Mouse (Mus musculus) forebrain, postnatal 0 days (tissue): ENCODE data around the gene Chic2. TPM values are rescaled to one million over a fixed set of nuclear protein-coding genes. Genes with fewer than 3 reads are reported as not detected.

Source experiments
- ATAC-seq: fragments of 200-750 bp; cut with Nextera tagmentation; 2 replicates; pipeline ENCODE4 v1.8.0; 2017; ENCODE audit warnings: mild to moderate bottlenecking, moderate library complexity
- DNase-seq: peaks from one replicate; pipeline ENCODE4 v3.0.0-alpha.2; 2015
- H3K27ac ChIP-seq: fragments of 300-500 bp; sonication (generic); 2 replicates; pipeline ENCODE4 v1.5.1; 2014; ENCODE audit warnings: low read depth, mild to moderate bottlenecking, antibody characterized with exemption, low read length, moderate library complexity, mixed read lengths
- H3K27me3 ChIP-seq: fragments of 300-500 bp; sonication (generic); 2 replicates; pipeline ENCODE4 v1.6.1; 2014; ENCODE audit warnings: mild to moderate bottlenecking, low read length, mixed read lengths; ENCODE audit not compliant: insufficient read depth
- H3K36me3 ChIP-seq: fragments of 300-500 bp; sonication (generic); 2 replicates; pipeline ENCODE4 v1.6.1; 2014; ENCODE audit warnings: mild to moderate bottlenecking, moderate library complexity; ENCODE audit not compliant: insufficient read depth
- H3K4me1 ChIP-seq: fragments of 300-500 bp; sonication (generic); 2 replicates; pipeline ENCODE4 v1.6.1; 2014; ENCODE audit warnings: antibody characterized with exemption; ENCODE audit not compliant: insufficient read depth
- H3K4me2 ChIP-seq: fragments of 300-500 bp; sonication (generic); 2 replicates; pipeline ENCODE4 v1.6.1; 2014; ENCODE audit warnings: low read depth, mild to moderate bottlenecking, moderate library complexity
- H3K4me3 ChIP-seq: fragments of 300-500 bp; sonication (generic); 2 replicates; pipeline ENCODE4 v1.5.1; 2014; ENCODE audit warnings: low read depth, low read length, mixed read lengths
- H3K9ac ChIP-seq: fragments of 300-500 bp; sonication (generic); 2 replicates; pipeline ENCODE4 v1.6.1; 2014; ENCODE audit warnings: mild to moderate bottlenecking
- H3K9me3 ChIP-seq: fragments of 300-500 bp; sonication (generic); 2 replicates; pipeline ENCODE4 v1.6.1; 2016; ENCODE audit warnings: low read length
- CTCF ChIP-seq: sonication (generic); IDR thresholded peaks from 2 replicates; pipeline ENCODE4 v1.5.1; 2016; ENCODE audit warnings: antibody characterized with exemption, control low read depth, low read depth
- WGBS: fragments of 180-500 bp; shearing (Covaris S2); extraction: QIAGEN DNeasy Blood & Tissue Kit; methylation state at CpG from one replicate; pipeline ENCODE4 v1.1.7; 2014; 5-methylcytosine and 5-hydroxymethylcytosine counted together
- polyA plus RNA-seq: library from polyadenylated mRNA; unstranded; fragments of >200 nt; fragmentation: Nextera tagmentation; extraction: Ambion mirVana; gene quantifications from 2 replicates; pipeline ENCODE4 v1.2.1, GENCODE M21; 2015
- total RNA-seq: library from RNA; depleted of rRNA; stranded (reverse); fragments of >200 nt; gene quantifications from 2 replicates; pipeline ENCODE4 v1.2.3, GENCODE M21; 2014

Chic2 gene
- total and polyA plus RNA-seq, 2 experiments from 2014 or later, result 37.7 to 39.1 TPM

GRCm38 (mm10) chr5:75074132-75074531 is 29.6 kb upstream of the Chic2 start:
- H3K27ac ChIP-seq, result no peak overlapping the region
- no peak overlapping the region for H3K4me3 ChIP-seq
- 0 out of 2 replicates have a peak, but pooled peaks cover 7% of the 10 kb centered on the region for H3K4me1 ChIP-seq
- DNase-seq (no peak), ATAC-seq (no peak)
- H3K4me2 ChIP-seq, result no peak overlapping the region
- H3K27me3 ChIP-seq, result peaks cover 70% of the 10 kb centered on the region
- H3K36me3 ChIP-seq, result no peaks in the 10 kb centered on the region
- TF ChIP-seq CTCF, result no peak
- H3K9me3 ChIP-seq, result no peaks in the 10 kb centered on the region
- H3K9ac ChIP-seq, result no peak overlapping the region
- 19% methylated on average over 4 of the region's 4 CpGs for WGBS

- no peak for ATAC-seq
These were observed 29.1 kb upstream of the Chic2 start for GRCm38 (mm10) chr5:75073684-75074083.

GRCm38 (mm10) chr5:75073167-75073566 is 28.6 kb upstream of the Chic2 start:
- Histone ChIP-seq H3K4me3 (no peak overlapping the region), H3K9me3 (no peaks in the 10 kb centered on the region), H3K27me3 (peaks cover 70% of the 10 kb centered on the region), H3K4me2 (no peak overlapping the region), H3K4me1 (0 out of 2 replicates have a peak, but pooled peaks cover 7% of the 10 kb centered on the region), H3K36me3 (no peaks in the 10 kb centered on the region), H3K9ac (no peak overlapping the region), H3K27ac (no peak overlapping the region)
- 34% methylated on average over 1 of the region's 1 CpGs for WGBS
- DNase-seq (no peak), ATAC-seq (no peak)
- TF ChIP-seq CTCF, result no peak

More at GRCm38 (mm10) chr5:75073684-75074083, 29.1 kb upstream of the Chic2 start:
- H3K9me3 ChIP-seq, result no peaks in the 10 kb centered on the region
- H3K27me3 ChIP-seq, result peaks cover 70% of the 10 kb centered on the region
- no peak overlapping the region for H3K27ac ChIP-seq
- 0 out of 2 replicates have a peak, but pooled peaks cover 7% of the 10 kb centered on the region for H3K4me1 ChIP-seq
- H3K9ac ChIP-seq, result no peak overlapping the region
- 34% methylated on average over 3 of the region's 3 CpGs for WGBS
- TF ChIP-seq CTCF, result no peak
- H3K36me3 ChIP-seq, result no peaks in the 10 kb centered on the region
- no peak for DNase-seq
- no peak overlapping the region for H3K4me3 ChIP-seq
- no peak overlapping the region for H3K4me2 ChIP-seq

- Histone ChIP-seq H3K27ac (no peak overlapping the region), H3K9ac (no peak overlapping the region), H3K27me3 (peaks cover 66% of the 10 kb centered on the region), H3K36me3 (no peaks in the 10 kb centered on the region), H3K4me2 (no peak overlapping the region), H3K9me3 (no peaks in the 10 kb centered on the region), H3K4me1 (peaks cover 10% of the 10 kb centered on the region; the same call in 1 of the 2 replicates), H3K4me3 (no peak overlapping the region)
- WGBS, result 5% methylated on average over 4 of the region's 4 CpGs
- ATAC-seq (no peak), DNase-seq (no peak)
- TF ChIP-seq CTCF, result no peak
These were observed 28.0 kb upstream of the Chic2 start for GRCm38 (mm10) chr5:75072532-75072931.

GRCm38 (mm10) chr5:75071951-75072350 is 27.4 kb upstream of the Chic2 start:
- Histone ChIP-seq H3K4me2 (no peak overlapping the region), H3K27me3 (peaks cover 63% of the 10 kb centered on the region), H3K27ac (no peak overlapping the region), H3K36me3 (no peaks in the 10 kb centered on the region), H3K4me1 (peaks cover 11% of the 10 kb centered on the region), H3K4me3 (no peak overlapping the region), H3K9me3 (no peaks in the 10 kb centered on the region), H3K9ac (no peak overlapping the region)
- ATAC-seq, result no peak
- no peak for TF ChIP-seq CTCF
- no peak for DNase-seq
- WGBS, result 2% methylated on average over 10 of the region's 10 CpGs

GRCm38 (mm10) chr5:75070656-75071375 is 26.2 kb upstream of the Chic2 start:
- H3K9ac ChIP-seq, result no peak overlapping the region
- no peak for DNase-seq
- no peak overlapping the region for H3K27ac ChIP-seq
- peaks cover 58% of the 10 kb centered on the region for H3K27me3 ChIP-seq
- peak overlapping the region; percentile 13; the same call in 1 of the 2 replicates for H3K4me2 ChIP-seq
- no peak for TF ChIP-seq CTCF
- WGBS, result 2% methylated on average over 23 of the region's 23 CpGs
- no peak for ATAC-seq
- no peaks in the 10 kb centered on the region for H3K9me3 ChIP-seq
- no peak overlapping the region for H3K4me3 ChIP-seq
- no peaks in the 10 kb centered on the region for H3K36me3 ChIP-seq
- peaks cover 9% of the 10 kb centered on the region for H3K4me1 ChIP-seq

GRCm38 (mm10) chr5:75070132-75070531 is 25.6 kb upstream of the Chic2 start:
- Histone ChIP-seq H3K4me1 (peaks cover 7% of the 10 kb centered on the region), H3K9ac (no peak overlapping the region), H3K9me3 (no peaks in the 10 kb centered on the region), H3K4me3 (no peak overlapping the region), H3K36me3 (no peaks in the 10 kb centered on the region), H3K27ac (no peak overlapping the region), H3K4me2 (peak overlapping the region; percentile 13; the same call in 1 of the 2 replicates), H3K27me3 (peaks cover 53% of the 10 kb centered on the region)
- no peak for TF ChIP-seq CTCF
- WGBS, result under 1% methylated on average over 13 of the region's 13 CpGs
- DNase-seq (no peak), ATAC-seq (peak; percentile 6; the same call in 1 of the 2 replicates)
